Mouse (Mus musculus) E14TG2a.4 (cell line): ENCODE measurements around the gene Zc3h7b.
"Not testable (repeated sequence)": the region's sequence is repeated elsewhere in the genome, so short reads cannot be mapped to it uniquely, and the experiment has no call there.

Source experiments
- CTCF ChIP-seq: conservative IDR thresholded peaks from 2 replicates; pipeline ENCODE4 v1.5.1; 2014; ENCODE audit warnings: low read length
- NANOG ChIP-seq: IDR thresholded peaks from 2 replicates; pipeline ENCODE4 v1.6.1; 2014; ENCODE audit warnings: borderline replicate concordance, low read length, mixed read lengths

GRCm38 (mm10) chr15:81742368-81742767 is 2.5 kb upstream of the Zc3h7b start:
- TF ChIP-seq CTCF: peak; percentile 18
- TF ChIP-seq NANOG: not testable (repeated sequence)
